7 mouse cellular contexts compared by ENCODE assay signal in genomic region chr15:13171486-13172364, GRCm38 (mm10). TPM values are rescaled to one million over a fixed set of nuclear protein-coding genes. Genes with fewer than 3 reads are reported as not detected.
A peak's percentile ranks its signal among the peaks of the same experiment; 100 is the strongest.
DNase-seq lines count a peak whose midpoint lies in the region; ATAC-seq and TF ChIP-seq lines count a peak whose summit lies in the region.

No protein-coding gene starts in this region.

- TF ChIP-seq POLR2A in limb, embryonic 14.5 days (IDR thresholded peaks at IDR 0.05; ENCODE audit: borderline replicate concordance, extremely low read depth, insufficient read depth, insufficient read length) = no peak

- peak overlapping the region; percentile 90 for H3K4me2 ChIP-seq in hindbrain, embryonic 12.5 days (replicated peaks)
- peak overlapping the region; percentile 84 for H3K4me2 ChIP-seq in limb, embryonic 14.5 days (replicated peaks; ENCODE audit: low read depth, low read length, severe bottlenecking)
- H3K4me2 ChIP-seq in stomach, embryonic 15.5 days = peak overlapping the region; percentile 96

- peak overlapping the region; percentile 61 for H3K4me3 ChIP-seq in hindbrain, embryonic 12.5 days
- H3K4me3 ChIP-seq in limb, embryonic 14.5 days (replicated peaks; ENCODE audit: low read length) = peak overlapping the region; percentile 57
- peak overlapping the region; percentile 55 for H3K4me3 ChIP-seq in stomach, embryonic 15.5 days (replicated peaks)

- H3K27me3 ChIP-seq in hindbrain, embryonic 12.5 days = peaks cover 5% of the 10 kb centered on the region
- peaks cover 4% of the 10 kb centered on the region; the same call in 1 of the 2 replicates for H3K27me3 ChIP-seq in limb, embryonic 14.5 days (ENCODE audit: control insufficient read depth, insufficient read depth, low read length)
- peaks cover 9% of the 10 kb centered on the region; the same call in 1 of the 2 replicates for H3K27me3 ChIP-seq in stomach, embryonic 15.5 days (replicated peaks)

- no peak for ATAC-seq in hindbrain, embryonic 12.5 days (ENCODE audit: low FRiP score)
- no peak for ATAC-seq in limb, embryonic 14.5 days (ENCODE audit: low FRiP score, low read depth)
- no peak for ATAC-seq in stomach, embryonic 15.5 days (ENCODE audit: insufficient read depth, low FRiP score, low read depth)

- peaks cover 13% of the 10 kb centered on the region for H3K4me1 ChIP-seq in hindbrain, embryonic 12.5 days
- peaks cover 6% of the 10 kb centered on the region for H3K4me1 ChIP-seq in limb, embryonic 14.5 days (ENCODE audit: control insufficient read depth, insufficient read depth, low read length)
- H3K4me1 ChIP-seq in stomach, embryonic 15.5 days = 0 out of 2 replicates have a peak, but pooled peaks cover 3% of the 10 kb centered on the region

- 0 out of 2 replicates have a peak overlapping the region, but pooled peaks have one; percentile 25 for H3K27ac ChIP-seq in hindbrain, embryonic 12.5 days
- H3K27ac ChIP-seq in limb, embryonic 14.5 days (replicated peaks; ENCODE audit: low read depth, low read length) = no peak overlapping the region
- H3K27ac ChIP-seq in stomach, embryonic 15.5 days = no peak overlapping the region

- WGBS in hindbrain, embryonic 12.5 days = 4% methylated on average over 16 of the region's 16 CpGs
- WGBS in limb, embryonic 14.5 days = 5% methylated on average over 16 of the region's 16 CpGs
- 6% methylated on average over 16 of the region's 16 CpGs for WGBS in stomach, embryonic 15.5 days

- H3K9ac ChIP-seq in hindbrain, embryonic 12.5 days = peak overlapping the region; percentile 71
- peak overlapping the region; percentile 70 for H3K9ac ChIP-seq in limb, embryonic 14.5 days (ENCODE audit: low read depth, low read length, severe bottlenecking)
- no peak overlapping the region for H3K9ac ChIP-seq in stomach, embryonic 15.5 days

- H3K36me3 ChIP-seq in hindbrain, embryonic 12.5 days = no peaks in the 10 kb centered on the region
- H3K36me3 ChIP-seq in limb, embryonic 14.5 days (ENCODE audit: control insufficient read depth, insufficient read depth, low read length) = no peaks in the 10 kb centered on the region
- no peaks in the 10 kb centered on the region for H3K36me3 ChIP-seq in stomach, embryonic 15.5 days

- no peaks in the 10 kb centered on the region for H3K9me3 ChIP-seq in hindbrain, embryonic 12.5 days (replicated peaks)
- no peaks in the 10 kb centered on the region for H3K9me3 ChIP-seq in limb, embryonic 14.5 days (ENCODE audit: control insufficient read depth, low read length)
- no peaks in the 10 kb centered on the region for H3K9me3 ChIP-seq in stomach, embryonic 15.5 days

- peak; percentile 6 for DNase-seq in right cerebral cortex, adult 18-20 months
- no peak for DNase-seq in right cerebral cortex, postnatal 4 days
- DNase-seq in limb, embryonic 14.5 days (ENCODE audit: low spot score) = peak; percentile 4
- DNase-seq in T-cell, adult 2 months (ENCODE audit: low spot score) = no peak
- DNase-seq in cerebellum, adult 18-20 months = no peak

RNA-seq across cellular contexts. Expression of gene Cdh6, which starts 1.8 kb away (rescaled TPM):
- polyA plus RNA-seq in hindbrain, embryonic 12.5 days (2016; fragmentation: Nextera tagmentation; extraction: Ambion mirVana) = 13.6 and 13.8 TPM in 2 replicates
- 5.9 and 6.3 TPM in 2 replicates for polyA plus RNA-seq in limb, embryonic 14.5 days (2012; rRNA removed)
- 11.9 and 13.9 TPM in 2 replicates for polyA plus RNA-seq in limb, embryonic 14.5 days (2014; fragmentation: Nextera tagmentation; extraction: Ambion mirVana)
- 4.0 and 4.7 TPM in 2 replicates for polyA plus RNA-seq in stomach, embryonic 15.5 days (2015; fragmentation: Nextera tagmentation; extraction: Ambion mirVana)

Comparison
In these comparisons a context has a peak if more than half of its experiments do, and no peak if none do; other contexts are left out.
1. DNase-seq: peak in right cerebral cortex, adult 18-20 months (single experiment) and limb, embryonic 14.5 days (single experiment); none in right cerebral cortex, postnatal 4 days (single experiment), T-cell, adult 2 months (single experiment) and cerebellum, adult 18-20 months (0 of 2).
2. Peak in every context shown above with its lines, with median percentiles within 50 percentile points of each other: H3K4me2 ChIP-seq and H3K4me3 ChIP-seq.